11 mouse cellular contexts compared by ENCODE assay signal in genomic region chr11:79503845-79504244, GRCm38 (mm10). TPM values are rescaled to one million over a fixed set of nuclear protein-coding genes. Genes with fewer than 3 reads are reported as not detected.
DNase-seq lines count a peak whose midpoint lies in the region; ATAC-seq lines count a peak whose summit lies in the region.
"Had no signal": no experiment of that assay in that cellular context is flagged by ENCODE, and none has a peak within 500 bp of the region (broad histone marks: within the 10 kb centered on the region; RNA-seq: fewer than 3 reads in every experiment).

Gene Omg (minus strand): TSS chr11:79504084.

- H3K27ac ChIP-seq in neural tube, embryonic 13.5 days (replicated peaks), result no peak within 1 kb of the TSS
- no peak within 1 kb of the TSS for H3K27ac ChIP-seq in midbrain, embryonic 14.5 days (replicated peaks; ENCODE audit: low read depth, low read length)

- no peak within 1 kb of the TSS for H3K9ac ChIP-seq in neural tube, embryonic 13.5 days
- no peak within 1 kb of the TSS for H3K9ac ChIP-seq in midbrain, embryonic 14.5 days (replicated peaks; ENCODE audit: low read length)

- H3K4me2 ChIP-seq in neural tube, embryonic 13.5 days, result no peak within 1 kb of the TSS
- peak within 1 kb of the TSS; percentile 39 for H3K4me2 ChIP-seq in midbrain, embryonic 14.5 days (ENCODE audit: low read length)

- H3K27me3 ChIP-seq in neural tube, embryonic 13.5 days, result no peaks in the 10 kb centered on the region
- H3K27me3 ChIP-seq in midbrain, embryonic 14.5 days (ENCODE audit: control insufficient read depth, insufficient read depth, low read length), result no peaks in the 10 kb centered on the region

- H3K4me3 ChIP-seq in neural tube, embryonic 13.5 days, result no peak within 1 kb of the TSS
- 0 out of 2 replicates have a peak within 1 kb of the TSS, but pooled peaks have one; percentile 7 for H3K4me3 ChIP-seq in midbrain, embryonic 14.5 days (replicated peaks; ENCODE audit: low read depth, low read length)

- peak; percentile 84 for ATAC-seq in neural tube, embryonic 13.5 days (ENCODE audit: low read depth)
- ATAC-seq in midbrain, embryonic 14.5 days (ENCODE audit: low FRiP score, low TSS enrichment), result no peak; the same call in 1 of the 2 replicates

- 32% methylated on average over 8 of the region's 8 CpGs for WGBS in neural tube, embryonic 13.5 days
- 18% methylated on average over 8 of the region's 8 CpGs for WGBS in midbrain, embryonic 14.5 days

- peaks cover 19% of the 10 kb centered on the region for H3K4me1 ChIP-seq in neural tube, embryonic 13.5 days (replicated peaks)
- H3K4me1 ChIP-seq in midbrain, embryonic 14.5 days (ENCODE audit: control insufficient read depth, insufficient read depth, low read length), result peaks cover 5% of the 10 kb centered on the region; the same call in 1 of the 2 replicates

- no peaks in the 10 kb centered on the region for H3K9me3 ChIP-seq in neural tube, embryonic 13.5 days
- H3K9me3 ChIP-seq in midbrain, embryonic 14.5 days (ENCODE audit: control insufficient read depth, low read length), result no peaks in the 10 kb centered on the region

- no peak for DNase-seq in neural tube, embryonic 10.5 days (ENCODE audit: extremely low spot score, low spot score)
- DNase-seq in layer of hippocampus, adult 9-10 months (ENCODE audit: low spot score), result peak; percentile 65
- DNase-seq in midbrain, embryonic 14.5 days, result peak; percentile 71
- no peak for DNase-seq in kidney, postnatal 36 days
- no peak for DNase-seq in liver
- no peak for DNase-seq in heart, adult 9 months (ENCODE audit: low spot score in 2 of 2)
- no peak for DNase-seq in adrenal gland, adult 2 months
- DNase-seq: lung, postnatal 4 days had no signal

- no peaks in the 10 kb centered on the region for H3K36me3 ChIP-seq in neural tube, embryonic 13.5 days
- no peaks in the 10 kb centered on the region for H3K36me3 ChIP-seq in midbrain, embryonic 14.5 days (ENCODE audit: control insufficient read depth, insufficient read depth, low read length)

RNA-seq across cellular contexts. Expression of gene Omg, which starts in this region (rescaled TPM):
- 1.5 and 2.4 TPM in 2 replicates for polyA plus RNA-seq in neural tube, embryonic 13.5 days (2015; fragmentation: Nextera tagmentation; extraction: Ambion mirVana)
- polyA plus RNA-seq in midbrain, embryonic 14.5 days (2014; fragmentation: Nextera tagmentation; extraction: Ambion mirVana), result 4.9 and 5.2 TPM in 2 replicates
- total RNA-seq in adrenal gland, adult 2 months (2021), result 10 to 100 TPM in 1 of 2 experiments, 1 to 10 TPM in 1; 8.2 to 10.6 TPM
- 0.38 and 0.59 TPM in 2 replicates for polyA plus RNA-seq in adrenal gland, adult 2 months (2012; rRNA removed)
- total RNA-seq: gastrocnemius, adult 18-20 months had no signal
- polyA plus RNA-seq: small intestine, adult 2 months had no signal

Comparison
In these comparisons a context has a peak if more than half of its experiments do, and no peak if none do; other contexts are left out.
1. DNase-seq: peak in layer of hippocampus, adult 9-10 months (single experiment) and midbrain, embryonic 14.5 days (single experiment); none in neural tube, embryonic 10.5 days (single experiment), kidney, postnatal 36 days (0 of 2), liver (single experiment), heart, adult 9 months (0 of 2) and adrenal gland, adult 2 months (single experiment).